Mouse (Mus musculus): ENCODE measurements around the gene Sumo1. TPM values are rescaled to one million over a fixed set of nuclear protein-coding genes. Genes with fewer than 3 reads are reported as not detected.

Gene Sumo1
- total and polyA plus RNA-seq, 3 experiments = 122 to 505 (median 296) TPM

- Histone ChIP-seq H3K4me3 (replicated peaks in 1 of 3; ENCODE audit: low read depth in 2 of 3, low read length in 2 of 3, poor library complexity in 1 of 3) (no peak overlapping the region), H3K4me2 (ENCODE audit: insufficient read depth, low read depth, poor library complexity, severe bottlenecking) (no peak overlapping the region), H3K9ac (ENCODE audit: insufficient read depth, low read depth) (no peak overlapping the region), H3K27ac (ENCODE audit: insufficient read depth, low read depth) (no peak overlapping the region), H3K27me3 (replicated peaks) (no peaks in the 10 kb centered on the region), H3K36me3 (replicated peaks in 1 of 2; ENCODE audit: control insufficient read depth in 1 of 2, insufficient read depth in 1 of 2, low read length in 1 of 2) (no peaks in the 10 kb centered on the region), H3K9me3 (replicated peaks; ENCODE audit: low read length) (peaks cover 2% of the 10 kb centered on the region), H3K4me1 (ENCODE audit: control insufficient read depth in 1 of 2, insufficient read depth in 2 of 2) (no peaks in the 10 kb centered on the region), H3K79me2 (replicated peaks; ENCODE audit: control insufficient read depth, extremely low read depth, insufficient read depth, poor library complexity, severe bottlenecking) (no peaks in the 10 kb centered on the region)
- in situ Hi-C loops (cut with MboI; ENCODE audit: low pct_ligation_motif_present, low pct_unique_long_range_greater_than_20kb, low sequenced_read_pairs) (no loop called here), dilution Hi-C loops (cut with MboI; ENCODE audit: extremely low pct_ligation_motif_present, extremely low pct_unique_long_range_greater_than_20kb, low sequenced_read_pairs) (no loop called here)
- no peak for DNase-seq (ENCODE audit: extremely low read depth)
- TF ChIP-seq POLR2A (IDR thresholded peaks at IDR 0.05; ENCODE audit: low read depth, low read length) = no peak
- TF ChIP-seq UBTF (IDR thresholded peaks at IDR 0.05; ENCODE audit: low read depth, low read length) = no peak
- no peak for TF ChIP-seq GABPA (IDR thresholded peaks at IDR 0.05; ENCODE audit: insufficient replicate concordance, low read depth, low read length)
- no peak for TF ChIP-seq CTCF (conservative IDR thresholded peaks at IDR 0.05 in 1 of 2, IDR thresholded peaks at IDR 0.05 in 1 of 2; ENCODE audit: low read depth in 2 of 2, low read length in 2 of 2)
- TF ChIP-seq ZNF384 (IDR thresholded peaks at IDR 0.05; ENCODE audit: low read depth, low read length) = no peak
- no peak for TF ChIP-seq BHLHE40 (IDR thresholded peaks at IDR 0.05; ENCODE audit: low read depth, low read length)
- TF ChIP-seq MEF2A (IDR thresholded peaks at IDR 0.05; ENCODE audit: borderline replicate concordance, low read depth, low read length) = no peak
- TF ChIP-seq CHD1 (IDR thresholded peaks at IDR 0.05; ENCODE audit: low read depth, low read length) = no peak
- no peak for TF ChIP-seq MYC (IDR thresholded peaks at IDR 0.05; ENCODE audit: low read depth, low read length)
- TF ChIP-seq MAZ (IDR thresholded peaks at IDR 0.05; ENCODE audit: low read depth, low read length) = no peak
- TF ChIP-seq EP300 (IDR thresholded peaks at IDR 0.05; ENCODE audit: low read length) = no peak
These were observed 122.1 kb downstream of the Sumo1 start for GRCm38 (mm10) chr1:59548486-59548885.

GRCm38 (mm10) chr1:59543911-59544310 lies 126.7 kb downstream of the Sumo1 start:
- H3K4me3 ChIP-seq (replicated peaks in 1 of 3; ENCODE audit: low read depth in 2 of 3, low read length in 2 of 3, poor library complexity in 1 of 3) = no peak overlapping the region
- DNase-seq (ENCODE audit: extremely low read depth) = no peak
- H3K4me1 ChIP-seq (ENCODE audit: control insufficient read depth in 1 of 2, insufficient read depth in 2 of 2) = no peaks in the 10 kb centered on the region
- H3K79me2 ChIP-seq (replicated peaks; ENCODE audit: control insufficient read depth, extremely low read depth, insufficient read depth, poor library complexity, severe bottlenecking) = no peaks in the 10 kb centered on the region
- H3K27me3 ChIP-seq (replicated peaks) = no peaks in the 10 kb centered on the region
- H3K36me3 ChIP-seq (replicated peaks in 1 of 2; ENCODE audit: control insufficient read depth in 1 of 2, insufficient read depth in 1 of 2, low read length in 1 of 2) = no peaks in the 10 kb centered on the region
- peaks cover 2% of the 10 kb centered on the region for H3K9me3 ChIP-seq (replicated peaks; ENCODE audit: low read length)
- TF ChIP-seq HCFC1 (IDR thresholded peaks at IDR 0.05; ENCODE audit: low read depth, low read length) = no peak
- no peak for TF ChIP-seq SMC3 (IDR thresholded peaks at IDR 0.05; ENCODE audit: low read depth, low read length)
- no peak for TF ChIP-seq TBP (conservative IDR thresholded peaks at IDR 0.05; ENCODE audit: low read depth, low read length)
- no peak for TF ChIP-seq RAD21 (IDR thresholded peaks at IDR 0.05; ENCODE audit: low read depth, low read length)
- no peak for TF ChIP-seq MAZ (IDR thresholded peaks at IDR 0.05; ENCODE audit: low read depth, low read length)
- TF ChIP-seq MYC (IDR thresholded peaks at IDR 0.05; ENCODE audit: low read depth, low read length) = no peak
- no peak for TF ChIP-seq RCOR1 (conservative IDR thresholded peaks at IDR 0.05; ENCODE audit: low read depth, low read length)
- H3K4me2 ChIP-seq (ENCODE audit: insufficient read depth, low read depth, poor library complexity, severe bottlenecking) = no peak overlapping the region
- no peak overlapping the region for H3K27ac ChIP-seq (ENCODE audit: insufficient read depth, low read depth)
- H3K9ac ChIP-seq (ENCODE audit: insufficient read depth, low read depth) = no peak overlapping the region
- in situ Hi-C loops (cut with MboI; ENCODE audit: low pct_ligation_motif_present, low pct_unique_long_range_greater_than_20kb, low sequenced_read_pairs) = no loop called here
- dilution Hi-C loops (cut with MboI; ENCODE audit: extremely low pct_ligation_motif_present, extremely low pct_unique_long_range_greater_than_20kb, low sequenced_read_pairs) = no loop called here
